Mouse (Mus musculus): ENCODE data around the gene Fitm1. TPM values are rescaled to one million over a fixed set of nuclear protein-coding genes. Genes with fewer than 3 reads are reported as not detected.

Fitm1 gene
- polyA plus RNA-seq, 1 experiment: 0.46 TPM

DNA sequence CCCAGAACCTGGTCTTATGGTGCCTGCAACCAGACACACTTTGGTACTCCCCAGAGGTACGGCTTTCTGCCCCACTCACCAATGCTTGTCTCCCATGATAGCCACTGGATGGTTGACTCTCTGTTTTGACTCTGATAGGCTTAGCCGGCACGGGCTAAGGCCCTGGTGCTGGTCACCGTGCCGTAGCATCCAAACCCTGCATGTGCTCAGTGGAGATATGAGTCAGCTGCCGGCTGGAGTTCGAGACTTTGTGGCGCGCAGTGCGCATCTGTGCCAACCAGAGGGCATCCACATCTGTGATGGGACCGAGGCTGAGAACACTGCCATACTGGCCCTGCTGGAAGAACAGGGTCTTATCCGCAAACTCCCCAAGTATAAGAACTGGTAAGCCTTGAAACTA, 33.1 kb upstream of the Fitm1 start:
- Histone ChIP-seq H3K36me3 (ENCODE audit: control insufficient read depth, insufficient read depth, low read length) (peaks cover 14% of the 10 kb centered on the region), H3K27ac (ENCODE audit: insufficient read depth, low read depth, low read length) (no peak overlapping the region), H3K4me3 (ENCODE audit: low read depth, low read length) (no peak overlapping the region), H3K4me1 (ENCODE audit: control insufficient read depth, insufficient read depth, insufficient read length, low read length) (peaks cover 4% of the 10 kb centered on the region; the same call in 1 of the 2 replicates), H3K27me3 (ENCODE audit: control insufficient read depth, insufficient read depth, low read length) (no peaks in the 10 kb centered on the region)
- TF ChIP-seq CTCF (IDR thresholded peaks at IDR 0.05; ENCODE audit: extremely low read depth, insufficient read length, insufficient replicate concordance, low read depth, low read length) (no peak), POLR2A (IDR thresholded peaks at IDR 0.05; ENCODE audit: low read depth, low read length) (no peak)
- WGBS: 98% methylated on average over 12 of the region's 12 CpGs

DNA sequence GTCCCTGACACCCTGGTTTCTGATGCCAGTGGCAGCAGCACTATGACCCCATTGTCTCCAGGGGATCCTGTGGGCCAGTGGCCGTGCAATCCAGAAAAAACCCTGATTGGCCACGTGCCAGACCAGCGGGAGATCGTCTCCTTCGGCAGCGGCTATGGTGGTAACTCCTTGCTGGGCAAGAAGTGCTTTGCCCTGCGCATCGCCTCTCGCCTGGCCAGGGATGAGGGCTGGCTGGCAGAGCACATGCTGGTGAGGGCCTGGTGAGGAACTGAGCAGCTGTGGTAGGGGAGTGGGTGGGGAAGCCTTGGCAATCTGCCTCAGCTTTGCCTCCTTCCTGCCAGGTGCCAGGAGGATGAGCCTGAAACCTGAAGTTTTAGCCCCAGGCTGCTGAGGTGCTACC, 31.1 kb upstream of the Fitm1 start:
- TF ChIP-seq POLR2A (IDR thresholded peaks at IDR 0.05; ENCODE audit: low read depth, low read length) (no peak), CTCF (IDR thresholded peaks at IDR 0.05; ENCODE audit: extremely low read depth, insufficient read length, insufficient replicate concordance, low read depth, low read length) (no peak)
- WGBS: 77% methylated on average over 9 of the region's 9 CpGs
- Histone ChIP-seq H3K36me3 (ENCODE audit: control insufficient read depth, insufficient read depth, low read length) (peaks cover 30% of the 10 kb centered on the region), H3K27me3 (ENCODE audit: control insufficient read depth, insufficient read depth, low read length) (no peaks in the 10 kb centered on the region), H3K27ac (ENCODE audit: insufficient read depth, low read depth, low read length) (no peak overlapping the region), H3K4me3 (ENCODE audit: low read depth, low read length) (no peak overlapping the region), H3K4me1 (ENCODE audit: control insufficient read depth, insufficient read depth, insufficient read length, low read length) (peaks cover 4% of the 10 kb centered on the region; the same call in 1 of the 2 replicates)

DNA sequence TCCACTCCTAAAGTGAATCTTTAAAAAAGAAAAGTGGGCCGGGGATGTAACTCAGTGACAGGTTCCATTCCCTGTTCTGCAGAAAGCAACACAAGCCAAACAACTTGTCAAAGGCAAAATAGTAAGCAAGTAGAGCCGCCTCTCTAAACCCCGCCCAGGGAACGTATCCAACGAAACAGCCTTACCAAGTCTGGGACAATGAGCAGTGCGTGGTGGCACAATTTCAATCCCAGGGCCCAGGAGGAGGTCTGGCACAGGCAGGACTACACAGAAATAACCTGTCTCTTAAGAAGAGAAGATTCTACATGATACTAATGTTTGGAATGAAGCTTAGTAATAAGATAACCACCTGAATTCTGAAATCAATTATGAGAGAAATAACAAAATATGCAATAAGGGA, 25.2 kb upstream of the Fitm1 start:
- WGBS: 79% methylated on average over 6 of the region's 6 CpGs
- peaks cover 27% of the 10 kb centered on the region for H3K36me3 ChIP-seq (ENCODE audit: control insufficient read depth, insufficient read depth, low read length)

DNA sequence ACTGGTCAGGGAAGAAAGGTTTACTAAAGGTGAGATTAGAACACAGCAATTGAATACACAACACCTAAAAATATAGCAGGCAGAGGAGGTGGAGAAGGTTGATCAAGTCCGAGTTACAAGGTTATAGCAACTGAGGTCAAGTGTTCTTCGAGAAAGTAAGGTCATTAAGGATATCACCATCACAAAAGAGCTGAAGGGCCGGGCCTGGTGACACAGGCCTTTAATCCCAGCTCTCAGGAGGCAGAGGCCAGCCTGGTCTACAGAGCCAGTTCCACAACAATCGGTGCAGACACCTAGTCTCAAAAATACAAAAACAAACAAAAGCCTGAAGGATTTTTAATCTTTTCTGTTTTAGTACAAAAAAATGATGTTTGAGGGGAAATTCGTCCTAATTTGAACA, 24.1 kb upstream of the Fitm1 start:
- 82% methylated on average over 5 of the region's 5 CpGs for WGBS
- H3K4me3 ChIP-seq (ENCODE audit: low read depth, low read length): no peak overlapping the region

More for the DNA sequence above, 25.2 kb upstream of the Fitm1 start:
- TF ChIP-seq CTCF (IDR thresholded peaks at IDR 0.05; ENCODE audit: extremely low read depth, insufficient read length, insufficient replicate concordance, low read depth, low read length): no peak
- TF ChIP-seq POLR2A (IDR thresholded peaks at IDR 0.05; ENCODE audit: low read depth, low read length): no peak
- Histone ChIP-seq H3K4me1 (ENCODE audit: control insufficient read depth, insufficient read depth, insufficient read length, low read length) (peaks cover 4% of the 10 kb centered on the region; the same call in 1 of the 2 replicates), H3K27ac (ENCODE audit: insufficient read depth, low read depth, low read length) (no peak overlapping the region), H3K4me3 (ENCODE audit: low read depth, low read length) (no peak overlapping the region), H3K27me3 (ENCODE audit: control insufficient read depth, insufficient read depth, low read length) (no peaks in the 10 kb centered on the region)

DNA sequence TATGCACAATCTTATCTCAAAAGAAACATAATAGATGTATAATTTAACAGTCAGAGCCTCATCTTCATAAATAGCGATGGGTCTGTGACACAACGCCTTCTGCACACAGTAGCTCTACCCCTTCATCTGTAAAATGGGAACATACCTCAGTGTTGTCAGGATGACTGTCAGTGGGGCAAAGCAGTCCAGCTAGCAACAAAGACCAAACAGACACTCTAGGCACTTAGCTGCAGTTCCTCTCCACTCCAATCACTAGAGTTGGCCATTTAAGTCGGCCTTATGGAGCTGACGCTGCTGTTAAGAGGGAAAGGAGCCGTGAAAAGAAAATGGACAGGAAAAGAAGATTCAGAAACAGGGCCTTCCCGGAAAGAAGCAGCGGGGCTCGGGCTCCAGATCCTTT, 23.6 kb upstream of the Fitm1 start:
- TF ChIP-seq POLR2A (IDR thresholded peaks at IDR 0.05; ENCODE audit: low read depth, low read length): no peak
- TF ChIP-seq CTCF (IDR thresholded peaks at IDR 0.05; ENCODE audit: extremely low read depth, insufficient read length, insufficient replicate concordance, low read depth, low read length): no peak
- Histone ChIP-seq H3K27ac (ENCODE audit: insufficient read depth, low read depth, low read length) (no peak overlapping the region), H3K4me1 (ENCODE audit: control insufficient read depth, insufficient read depth, insufficient read length, low read length) (peaks cover 4% of the 10 kb centered on the region; the same call in 1 of the 2 replicates), H3K36me3 (ENCODE audit: control insufficient read depth, insufficient read depth, low read length) (peaks cover 20% of the 10 kb centered on the region), H3K27me3 (ENCODE audit: control insufficient read depth, insufficient read depth, low read length) (no peaks in the 10 kb centered on the region), H3K4me3 (ENCODE audit: low read depth, low read length) (no peak overlapping the region)
- 90% methylated on average over 8 of the region's 8 CpGs for WGBS

More for the DNA sequence above, 24.1 kb upstream of the Fitm1 start:
- TF ChIP-seq POLR2A (IDR thresholded peaks at IDR 0.05; ENCODE audit: low read depth, low read length) (no peak), CTCF (IDR thresholded peaks at IDR 0.05; ENCODE audit: extremely low read depth, insufficient read length, insufficient replicate concordance, low read depth, low read length) (no peak)
- H3K36me3 ChIP-seq (ENCODE audit: control insufficient read depth, insufficient read depth, low read length): peaks cover 23% of the 10 kb centered on the region
- no peaks in the 10 kb centered on the region for H3K27me3 ChIP-seq (ENCODE audit: control insufficient read depth, insufficient read depth, low read length)
- peaks cover 4% of the 10 kb centered on the region; the same call in 1 of the 2 replicates for H3K4me1 ChIP-seq (ENCODE audit: control insufficient read depth, insufficient read depth, insufficient read length, low read length)
- H3K27ac ChIP-seq (ENCODE audit: insufficient read depth, low read depth, low read length): no peak overlapping the region

DNA sequence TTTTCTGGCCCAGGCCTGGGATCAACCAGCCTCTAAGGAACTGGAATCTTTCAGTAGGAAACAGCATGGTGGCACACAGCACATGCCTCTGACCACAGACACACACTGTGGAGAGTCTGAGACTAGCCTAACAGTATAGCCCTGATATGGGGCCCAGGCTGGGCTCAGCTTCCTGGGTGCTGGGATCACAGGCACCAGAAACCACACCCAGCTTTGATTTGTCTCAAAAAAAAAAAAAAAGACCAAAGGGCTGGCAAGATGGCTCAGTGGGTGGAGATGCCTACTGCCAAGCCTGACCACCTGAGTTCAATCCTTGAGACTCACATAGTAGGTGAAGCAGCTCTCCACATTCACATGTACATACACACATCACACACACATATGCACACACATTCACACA, 20.8 kb upstream of the Fitm1 start:
- no peak for TF ChIP-seq POLR2A (IDR thresholded peaks at IDR 0.05; ENCODE audit: low read depth, low read length)
- TF ChIP-seq CTCF (IDR thresholded peaks at IDR 0.05; ENCODE audit: extremely low read depth, insufficient read length, insufficient replicate concordance, low read depth, low read length): no peak
- H3K27me3 ChIP-seq (ENCODE audit: control insufficient read depth, insufficient read depth, low read length): no peaks in the 10 kb centered on the region
- H3K4me3 ChIP-seq (ENCODE audit: low read depth, low read length): no peak overlapping the region
- no peak overlapping the region for H3K27ac ChIP-seq (ENCODE audit: insufficient read depth, low read depth, low read length)
- peaks cover 6% of the 10 kb centered on the region; the same call in 1 of the 2 replicates for H3K4me1 ChIP-seq (ENCODE audit: control insufficient read depth, insufficient read depth, insufficient read length, low read length)
- H3K36me3 ChIP-seq (ENCODE audit: control insufficient read depth, insufficient read depth, low read length): peaks cover 2% of the 10 kb centered on the region; the same call in 1 of the 2 replicates

DNA sequence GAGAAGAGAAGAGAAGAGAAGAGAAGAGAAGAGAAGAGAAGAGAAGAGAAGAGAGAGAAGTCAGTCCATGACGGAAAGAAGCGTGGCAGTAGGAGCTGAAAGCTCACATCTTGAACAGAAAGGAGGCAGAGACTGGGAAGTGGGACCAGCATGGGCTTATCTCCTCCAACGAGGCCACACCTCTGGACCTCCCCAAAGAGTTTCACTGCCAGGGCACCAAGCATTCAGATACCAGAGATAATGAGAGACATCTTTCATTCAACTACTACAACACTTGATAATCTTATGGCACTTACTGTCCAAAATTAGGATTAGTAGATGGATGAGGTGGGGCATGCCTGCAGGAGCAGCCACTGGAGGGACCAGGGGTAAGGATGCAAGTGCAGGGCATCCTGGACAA, 19.6 kb upstream of the Fitm1 start:
- Histone ChIP-seq H3K36me3 (ENCODE audit: control insufficient read depth, insufficient read depth, low read length) (no peaks in the 10 kb centered on the region), H3K27ac (ENCODE audit: insufficient read depth, low read depth, low read length) (no peak overlapping the region), H3K4me3 (ENCODE audit: low read depth, low read length) (no peak overlapping the region), H3K27me3 (ENCODE audit: control insufficient read depth, insufficient read depth, low read length) (no peaks in the 10 kb centered on the region), H3K4me1 (ENCODE audit: control insufficient read depth, insufficient read depth, insufficient read length, low read length) (peaks cover 6% of the 10 kb centered on the region; the same call in 1 of the 2 replicates)
- WGBS: 73% methylated on average over 3 of the region's 3 CpGs
- TF ChIP-seq CTCF (IDR thresholded peaks at IDR 0.05; ENCODE audit: extremely low read depth, insufficient read length, insufficient replicate concordance, low read depth, low read length): no peak
- TF ChIP-seq POLR2A (IDR thresholded peaks at IDR 0.05; ENCODE audit: low read depth, low read length): no peak

Measured in small intestine, adult 2 months (tissue).